Mouse (Mus musculus): Measurements from ENCODE around the gene Sept10. TPM values are rescaled to one million over a fixed set of nuclear protein-coding genes. Genes with fewer than 3 reads are reported as not detected.
A peak's percentile ranks its signal among the peaks of the same experiment; 100 is the strongest.

Gene Sept10
- polyA plus RNA-seq, 1 experiment from 2014 or later = 46.3 TPM

DNA sequence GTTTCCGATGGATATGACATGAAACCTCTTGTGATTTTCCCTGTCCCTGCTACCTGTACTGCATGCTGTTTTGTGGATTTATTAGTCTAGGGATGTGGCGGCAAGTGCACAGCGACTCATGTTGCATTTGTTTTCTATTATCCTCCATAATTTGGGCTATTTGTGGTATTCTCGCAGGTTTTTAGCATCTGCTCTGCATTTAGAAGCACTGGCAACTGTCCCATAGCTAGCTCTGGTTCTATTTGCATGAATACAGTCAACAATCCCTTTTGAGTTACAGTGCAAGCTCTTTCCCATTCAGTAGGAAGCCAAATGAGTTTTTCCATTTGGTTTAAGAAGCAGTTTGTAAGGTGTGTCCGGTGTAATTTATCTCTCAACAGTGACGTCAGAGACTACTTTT is 37.9 kb upstream of the Sept10 start:
- Histone ChIP-seq H3K9ac (replicated peaks; ENCODE audit: low read length) (no peak overlapping the region), H3K4me2 (replicated peaks; ENCODE audit: low read depth, low read length) (no peak overlapping the region), H3K9me3 (ENCODE audit: low read length) (no peaks in the 10 kb centered on the region), H3K4me1 (ENCODE audit: insufficient read depth, low read length) (no peaks in the 10 kb centered on the region), H3K27ac (ENCODE audit: low read length) (no peak overlapping the region), H3K27me3 (ENCODE audit: insufficient read depth, low read length) (no peaks in the 10 kb centered on the region), H3K36me3 (ENCODE audit: insufficient read depth, low read length) (no peaks in the 10 kb centered on the region), H3K4me3 (ENCODE audit: low read length) (no peak overlapping the region)
- WGBS = 82% methylated on average over 6 of the region's 6 CpGs
- ATAC-seq (ENCODE audit: low FRiP score, low TSS enrichment) = no peak

GRCm38 (mm10) chr10:59256533-59256932 is 34.9 kb upstream of the Sept10 start:
- H3K9me3 ChIP-seq (ENCODE audit: low read length) = no peaks in the 10 kb centered on the region
- 91% methylated on average over 2 of the region's 2 CpGs for WGBS
- no peak overlapping the region for H3K4me3 ChIP-seq (ENCODE audit: low read length)
- H3K9ac ChIP-seq (replicated peaks; ENCODE audit: low read length) = no peak overlapping the region
- H3K4me1 ChIP-seq (ENCODE audit: insufficient read depth, low read length) = 0 out of 2 replicates have a peak, but pooled peaks cover 8% of the 10 kb centered on the region
- H3K4me2 ChIP-seq (replicated peaks; ENCODE audit: low read depth, low read length) = no peak overlapping the region
- H3K27ac ChIP-seq (ENCODE audit: low read length) = no peak overlapping the region
- no peak for ATAC-seq (ENCODE audit: low FRiP score, low TSS enrichment)
- H3K27me3 ChIP-seq (ENCODE audit: insufficient read depth, low read length) = no peaks in the 10 kb centered on the region
- no peaks in the 10 kb centered on the region for H3K36me3 ChIP-seq (ENCODE audit: insufficient read depth, low read length)

DNA sequence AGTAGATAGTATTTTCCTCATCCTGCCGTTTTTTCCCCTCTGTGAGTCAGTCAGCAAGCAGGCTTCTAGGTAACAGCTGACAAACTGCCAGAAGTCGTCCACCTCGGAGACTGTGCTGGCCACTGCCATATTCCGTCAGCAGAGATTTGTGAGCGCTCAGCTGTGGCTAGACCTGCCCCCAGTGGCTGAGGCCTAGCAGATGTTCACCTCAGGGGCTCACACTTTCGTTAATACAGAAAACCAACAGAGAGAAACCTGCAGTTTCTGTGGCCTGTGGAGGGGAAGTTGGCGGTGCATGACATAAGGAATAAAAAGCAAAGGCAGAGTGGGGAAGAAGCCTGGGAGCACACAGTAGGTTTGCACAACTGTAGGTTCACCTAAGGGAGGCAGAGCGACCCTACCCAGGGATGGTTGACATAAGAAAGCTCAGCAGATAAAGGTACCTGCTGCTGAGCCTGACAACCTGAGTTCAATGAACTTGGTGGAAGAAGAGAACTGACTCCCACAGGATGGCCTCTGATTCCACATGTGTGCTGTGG is 32.0 kb upstream of the Sept10 start:
- H3K36me3 ChIP-seq (ENCODE audit: insufficient read depth, low read length) = no peaks in the 10 kb centered on the region
- ATAC-seq (ENCODE audit: low FRiP score, low TSS enrichment) = peak; percentile 79; the same call in 1 of the 2 replicates
- H3K27ac ChIP-seq (ENCODE audit: low read length) = 0 out of 2 replicates have a peak overlapping the region, but pooled peaks have one; percentile 10
- H3K4me3 ChIP-seq (ENCODE audit: low read length) = no peak overlapping the region
- no peak overlapping the region for H3K4me2 ChIP-seq (replicated peaks; ENCODE audit: low read depth, low read length)
- no peaks in the 10 kb centered on the region for H3K27me3 ChIP-seq (ENCODE audit: insufficient read depth, low read length)
- no peaks in the 10 kb centered on the region for H3K9me3 ChIP-seq (ENCODE audit: low read length)
- no peak overlapping the region for H3K9ac ChIP-seq (replicated peaks; ENCODE audit: low read length)
- 40% methylated on average over 8 of the region's 8 CpGs for WGBS
- 0 out of 2 replicates have a peak, but pooled peaks cover 8% of the 10 kb centered on the region for H3K4me1 ChIP-seq (ENCODE audit: insufficient read depth, low read length)

- WGBS = 48% methylated on average over 8 of the region's 8 CpGs
- Histone ChIP-seq H3K9ac (replicated peaks; ENCODE audit: low read length) (no peak overlapping the region), H3K27me3 (ENCODE audit: insufficient read depth, low read length) (no peaks in the 10 kb centered on the region), H3K4me1 (ENCODE audit: insufficient read depth, low read length) (0 out of 2 replicates have a peak, but pooled peaks cover 8% of the 10 kb centered on the region), H3K4me3 (ENCODE audit: low read length) (no peak overlapping the region), H3K27ac (ENCODE audit: low read length) (no peak overlapping the region), H3K4me2 (replicated peaks; ENCODE audit: low read depth, low read length) (no peak overlapping the region), H3K9me3 (ENCODE audit: low read length) (no peaks in the 10 kb centered on the region), H3K36me3 (ENCODE audit: insufficient read depth, low read length) (no peaks in the 10 kb centered on the region)
- no peak for ATAC-seq (ENCODE audit: low FRiP score, low TSS enrichment)
Measured at GRCm38 (mm10) chr10:59252396-59252795, 30.7 kb upstream of the Sept10 start.

DNA sequence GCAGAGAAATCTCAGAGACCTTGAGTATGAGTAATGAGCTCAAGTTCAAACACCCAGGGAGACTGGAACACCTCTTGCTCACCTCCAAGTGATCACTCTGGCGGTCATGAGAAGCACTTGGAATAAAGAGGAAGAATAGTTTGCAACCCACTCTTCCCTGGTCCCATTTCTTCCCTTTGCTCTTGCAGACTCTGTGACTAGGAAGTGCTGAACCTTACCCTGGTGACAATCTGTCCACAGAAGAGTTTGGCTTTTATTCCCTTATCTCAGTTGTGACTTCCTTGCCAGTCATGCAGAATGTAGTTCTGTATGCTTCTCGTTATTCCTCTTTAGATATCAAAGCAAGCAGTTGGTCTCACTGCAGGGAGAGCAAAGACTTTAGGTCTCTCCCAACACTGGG is 30.3 kb upstream of the Sept10 start:
- H3K36me3 ChIP-seq (ENCODE audit: insufficient read depth, low read length) = no peaks in the 10 kb centered on the region
- ATAC-seq (ENCODE audit: low FRiP score, low TSS enrichment) = no peak
- no peak overlapping the region for H3K4me3 ChIP-seq (ENCODE audit: low read length)
- 57% methylated on average over 2 of the region's 2 CpGs for WGBS
- 0 out of 2 replicates have a peak, but pooled peaks cover 8% of the 10 kb centered on the region for H3K4me1 ChIP-seq (ENCODE audit: insufficient read depth, low read length)
- H3K9me3 ChIP-seq (ENCODE audit: low read length) = no peaks in the 10 kb centered on the region
- H3K27me3 ChIP-seq (ENCODE audit: insufficient read depth, low read length) = no peaks in the 10 kb centered on the region
- H3K4me2 ChIP-seq (replicated peaks; ENCODE audit: low read depth, low read length) = no peak overlapping the region
- no peak overlapping the region for H3K27ac ChIP-seq (ENCODE audit: low read length)
- H3K9ac ChIP-seq (replicated peaks; ENCODE audit: low read length) = no peak overlapping the region

DNA sequence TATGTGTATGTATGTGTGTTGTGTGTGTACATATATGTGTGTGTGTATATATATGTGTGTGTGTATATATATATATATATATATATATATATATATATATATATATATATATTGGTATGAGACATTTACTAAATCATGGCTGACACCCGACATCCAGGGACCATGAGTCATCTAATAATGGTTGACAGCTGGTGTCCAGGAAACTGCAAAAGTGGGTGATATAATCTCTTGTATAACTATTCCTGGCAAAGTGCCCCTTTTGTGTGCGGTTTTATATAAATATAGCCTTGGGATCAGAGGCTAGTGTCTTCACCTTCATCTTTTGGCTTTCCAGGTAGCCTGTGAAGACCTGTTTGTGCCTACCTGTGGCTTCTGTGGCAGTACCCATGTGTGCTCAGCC is 29.0 kb upstream of the Sept10 start:
- H3K9me3 ChIP-seq (ENCODE audit: low read length) = no peaks in the 10 kb centered on the region
- H3K4me3 ChIP-seq (ENCODE audit: low read length) = no peak overlapping the region
- WGBS = 71% methylated on average over 2 of the region's 2 CpGs
- no peaks in the 10 kb centered on the region for H3K36me3 ChIP-seq (ENCODE audit: insufficient read depth, low read length)
- 0 out of 2 replicates have a peak, but pooled peaks cover 8% of the 10 kb centered on the region for H3K4me1 ChIP-seq (ENCODE audit: insufficient read depth, low read length)
- no peak overlapping the region for H3K4me2 ChIP-seq (replicated peaks; ENCODE audit: low read depth, low read length)
- H3K27ac ChIP-seq (ENCODE audit: low read length) = no peak overlapping the region
- H3K27me3 ChIP-seq (ENCODE audit: insufficient read depth, low read length) = no peaks in the 10 kb centered on the region
- no peak for ATAC-seq (ENCODE audit: low FRiP score, low TSS enrichment)
- no peak overlapping the region for H3K9ac ChIP-seq (replicated peaks; ENCODE audit: low read length)

DNA sequence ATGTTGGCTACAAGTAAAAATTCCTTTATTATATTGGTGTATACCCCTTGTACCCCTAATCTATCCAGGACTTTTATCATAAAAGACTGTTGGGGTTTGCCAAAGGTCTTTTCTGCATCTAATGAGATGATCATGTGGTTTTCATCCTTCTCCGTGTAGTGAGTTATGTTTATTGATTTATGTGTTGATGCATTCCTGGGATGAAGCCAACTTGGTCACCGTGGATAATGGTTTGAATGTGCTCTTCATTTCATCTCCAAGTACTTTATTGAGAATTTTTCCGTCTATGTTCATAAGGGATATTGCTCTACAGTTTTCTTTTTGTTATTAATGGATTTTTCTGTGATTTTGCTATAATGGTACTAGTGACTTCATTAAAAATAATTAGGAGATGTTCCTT is 27.9 kb upstream of the Sept10 start:
- Histone ChIP-seq H3K36me3 (ENCODE audit: insufficient read depth, low read length) (no peaks in the 10 kb centered on the region), H3K27ac (ENCODE audit: low read length) (no peak overlapping the region), H3K4me3 (ENCODE audit: low read length) (no peak overlapping the region), H3K9me3 (ENCODE audit: low read length) (no peaks in the 10 kb centered on the region), H3K4me2 (replicated peaks; ENCODE audit: low read depth, low read length) (no peak overlapping the region), H3K27me3 (ENCODE audit: insufficient read depth, low read length) (no peaks in the 10 kb centered on the region), H3K4me1 (ENCODE audit: insufficient read depth, low read length) (0 out of 2 replicates have a peak, but pooled peaks cover 8% of the 10 kb centered on the region), H3K9ac (replicated peaks; ENCODE audit: low read length) (no peak overlapping the region)
- 73% methylated on average over 3 of the region's 3 CpGs for WGBS
- no peak for ATAC-seq (ENCODE audit: low FRiP score, low TSS enrichment)

DNA sequence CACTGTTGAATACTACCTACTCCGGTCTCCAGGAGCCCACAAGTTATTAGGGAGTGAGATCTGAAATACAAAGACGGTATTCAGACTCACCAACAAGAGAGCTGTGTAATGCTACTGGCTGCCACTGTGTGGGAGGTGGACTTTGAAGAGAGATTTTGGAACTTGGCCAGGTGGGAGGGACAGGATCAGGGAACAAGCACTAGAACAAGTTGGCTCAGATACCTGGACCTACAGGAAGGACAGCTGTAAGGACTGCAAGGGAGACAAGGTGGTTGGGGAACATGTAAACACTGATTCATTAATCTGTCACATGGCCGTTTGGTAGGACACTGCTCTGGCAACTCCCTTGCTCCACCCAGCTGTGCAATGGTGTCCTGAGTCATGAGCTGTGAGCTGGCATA is 19.5 kb upstream of the Sept10 start:
- H3K36me3 ChIP-seq (ENCODE audit: insufficient read depth, low read length) = no peaks in the 10 kb centered on the region
- H3K4me2 ChIP-seq (replicated peaks; ENCODE audit: low read depth, low read length) = no peak overlapping the region
- H3K9me3 ChIP-seq (ENCODE audit: low read length) = no peaks in the 10 kb centered on the region
- no peak overlapping the region for H3K9ac ChIP-seq (replicated peaks; ENCODE audit: low read length)
- H3K27me3 ChIP-seq (ENCODE audit: insufficient read depth, low read length) = no peaks in the 10 kb centered on the region
- H3K4me1 ChIP-seq (ENCODE audit: insufficient read depth, low read length) = no peaks in the 10 kb centered on the region
- no peak overlapping the region for H3K27ac ChIP-seq (ENCODE audit: low read length)
- WGBS = 36% methylated on average over 3 of the region's 3 CpGs
- peak; percentile 63; the same call in 1 of the 2 replicates for ATAC-seq (ENCODE audit: low FRiP score, low TSS enrichment)
- H3K4me3 ChIP-seq (ENCODE audit: low read length) = no peak overlapping the region

DNA sequence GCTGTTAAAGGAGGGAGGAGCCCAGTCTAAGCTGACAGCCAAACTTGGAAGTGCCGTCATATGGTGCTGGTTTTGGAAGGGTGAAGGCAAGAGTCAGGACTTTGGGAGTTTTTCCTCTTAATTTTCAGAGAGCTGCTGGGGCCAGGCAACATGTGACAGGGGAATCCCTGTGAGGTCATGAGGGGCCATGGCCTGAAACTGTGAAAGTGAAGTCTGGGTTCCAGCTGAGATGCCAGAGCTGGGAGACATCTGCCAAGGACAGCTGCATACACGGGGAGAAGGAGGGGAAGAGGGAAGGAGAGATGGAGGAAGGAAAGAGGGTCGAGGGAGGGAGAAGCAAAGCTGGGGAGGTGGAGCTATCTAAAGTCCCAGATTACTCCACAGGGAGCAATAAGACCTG is 16.1 kb upstream of the Sept10 start:
- Histone ChIP-seq H3K36me3 (ENCODE audit: insufficient read depth, low read length) (no peaks in the 10 kb centered on the region), H3K4me3 (ENCODE audit: low read length) (no peak overlapping the region), H3K4me2 (replicated peaks; ENCODE audit: low read depth, low read length) (no peak overlapping the region), H3K27ac (ENCODE audit: low read length) (no peak overlapping the region), H3K4me1 (ENCODE audit: insufficient read depth, low read length) (no peaks in the 10 kb centered on the region), H3K9me3 (ENCODE audit: low read length) (no peaks in the 10 kb centered on the region), H3K27me3 (ENCODE audit: insufficient read depth, low read length) (no peaks in the 10 kb centered on the region), H3K9ac (replicated peaks; ENCODE audit: low read length) (no peak overlapping the region)
- 25% methylated on average over 3 of the region's 3 CpGs for WGBS
- ATAC-seq (ENCODE audit: low FRiP score, low TSS enrichment) = no peak

- no peaks in the 10 kb centered on the region for H3K36me3 ChIP-seq (ENCODE audit: insufficient read depth, low read length)
- no peaks in the 10 kb centered on the region for H3K9me3 ChIP-seq (ENCODE audit: low read length)
- ATAC-seq (ENCODE audit: low FRiP score, low TSS enrichment) = no peak
- no peak overlapping the region for H3K27ac ChIP-seq (ENCODE audit: low read length)
- no peaks in the 10 kb centered on the region for H3K4me1 ChIP-seq (ENCODE audit: insufficient read depth, low read length)
- no peaks in the 10 kb centered on the region for H3K27me3 ChIP-seq (ENCODE audit: insufficient read depth, low read length)
- no peak overlapping the region for H3K9ac ChIP-seq (replicated peaks; ENCODE audit: low read length)
- 80% methylated on average over 6 of the region's 6 CpGs for WGBS
- H3K4me2 ChIP-seq (replicated peaks; ENCODE audit: low read depth, low read length) = no peak overlapping the region
- H3K4me3 ChIP-seq (ENCODE audit: low read length) = no peak overlapping the region
Measured at GRCm38 (mm10) chr10:59236486-59236885, 14.8 kb upstream of the Sept10 start.

All from kidney, embryonic 16.5 days (tissue).